Mouse (Mus musculus) ovary, postnatal 14 days (tissue): ENCODE data around the gene Dpy19l1.

ENCODE experiments used
- DNase-seq: peaks from one replicate; pipeline ENCODE4 v3.0.0; 2022; ENCODE audit warnings: low spot score

Gene Dpy19l1

GRCm38 (mm10) chr9:24503067-24503857 is at the start of gene Dpy19l1:
Gene Dpy19l1 (minus strand): TSS chr9:24503140.
- DNase-seq: peak; percentile 89

GRCm38 (mm10) chr9:24538159-24538558 is 35.2 kb upstream of the Dpy19l1 start:
- DNase-seq: no peak

GRCm38 (mm10) chr9:24516575-24517139 is 13.7 kb upstream of the Dpy19l1 start:
- DNase-seq: peak; percentile 44

- DNase-seq: no peak
Measured at GRCm38 (mm10) chr9:24514078-24514469, 11.1 kb upstream of the Dpy19l1 start.

GRCm38 (mm10) chr9:24513290-24514077 is 10.5 kb upstream of the Dpy19l1 start:
- DNase-seq: no peak

- DNase-seq: no peak
Measured at GRCm38 (mm10) chr9:24512121-24512539, 9.2 kb upstream of the Dpy19l1 start.

- no peak for DNase-seq
Measured at GRCm38 (mm10) chr9:24511371-24512120, 8.6 kb upstream of the Dpy19l1 start.

GRCm38 (mm10) chr9:24508880-24509279 is 5.9 kb upstream of the Dpy19l1 start:
- DNase-seq: no peak

- DNase-seq: no peak
Measured at GRCm38 (mm10) chr9:24506510-24506909, 3.6 kb upstream of the Dpy19l1 start.

- DNase-seq: no peak
Measured at GRCm38 (mm10) chr9:24505017-24505763, 2.2 kb upstream of the Dpy19l1 start.

GRCm38 (mm10) chr9:24504381-24504780 is 1.4 kb upstream of the Dpy19l1 start:
- no peak for DNase-seq

- no peak for DNase-seq
Measured at GRCm38 (mm10) chr9:24503858-24504219, 899 bp upstream of the Dpy19l1 start.

GRCm38 (mm10) chr9:24502571-24503004 is 352 bp downstream of the Dpy19l1 start:
- no peak for DNase-seq

GRCm38 (mm10) chr9:24501618-24502017 is 1.3 kb downstream of the Dpy19l1 start:
- DNase-seq: no peak

GRCm38 (mm10) chr9:24496226-24496625 is 6.7 kb downstream of the Dpy19l1 start:
- no peak for DNase-seq

GRCm38 (mm10) chr9:24490516-24490915 is 12.4 kb downstream of the Dpy19l1 start:
- DNase-seq: no peak

GRCm38 (mm10) chr9:24488425-24489104 is 14.4 kb downstream of the Dpy19l1 start:
- no peak for DNase-seq

GRCm38 (mm10) chr9:24482375-24482774 is 20.6 kb downstream of the Dpy19l1 start:
- DNase-seq: no peak

- DNase-seq: no peak
Measured at GRCm38 (mm10) chr9:24477251-24477650, 25.7 kb downstream of the Dpy19l1 start.

- DNase-seq: no peak
Measured at GRCm38 (mm10) chr9:24473824-24474223, 29.1 kb downstream of the Dpy19l1 start.

GRCm38 (mm10) chr9:24472514-24472913 is 30.4 kb downstream of the Dpy19l1 start:
- DNase-seq: no peak
